16 mouse cellular contexts compared by ENCODE assay signal in the genomic region with DNA sequence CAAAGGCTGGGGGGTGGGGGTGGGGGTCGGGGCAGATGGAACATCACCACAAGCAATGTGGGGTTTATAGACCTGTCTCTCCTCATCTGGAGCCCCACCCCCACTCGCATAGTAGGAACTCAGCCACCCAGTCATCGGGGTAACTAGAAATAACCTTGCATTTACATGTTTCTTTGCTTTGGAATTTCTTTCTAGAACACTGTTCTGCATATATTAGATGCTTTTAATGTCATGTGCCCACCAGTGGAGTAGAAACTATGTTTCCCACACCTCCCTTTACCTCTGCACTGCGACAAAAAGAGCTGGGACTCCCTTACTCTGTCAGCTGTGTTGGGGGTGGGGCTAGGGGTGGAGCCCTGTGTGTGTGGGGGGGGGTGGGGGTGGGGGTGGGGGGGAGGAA. TPM values are rescaled to one million over a fixed set of nuclear protein-coding genes. Genes with fewer than 3 reads are reported as not detected.
"Had no signal": no experiment of that assay in that cellular context is flagged by ENCODE, and none has a peak within 500 bp of the region (broad histone marks: within the 10 kb centered on the region; RNA-seq: fewer than 3 reads in every experiment).

No protein-coding gene starts in this region.

- H3K9me3 ChIP-seq: limb, embryonic 12.5 days; liver, embryonic 13.5 days; lung, embryonic 15.5 days; midbrain, embryonic 15.5 days had no signal

- ATAC-seq: liver, postnatal 0 days; midbrain, embryonic 15.5 days had no signal

- DNase-seq: kidney, adult 11 months; kidney, adult 9 months; kidney, postnatal 4 days; liver; liver, embryonic 13.5 days; liver, postnatal 0 days; lung, postnatal 14 days; right cerebral cortex, adult 18-20 months had no signal

- H3K4me3 ChIP-seq: layer of hippocampus, adult 2 months; limb, embryonic 12.5 days; liver, embryonic 13.5 days; lung, embryonic 15.5 days; midbrain, embryonic 15.5 days had no signal

- H3K9ac ChIP-seq: limb, embryonic 12.5 days; liver, embryonic 13.5 days; liver, postnatal 0 days; lung, embryonic 15.5 days; midbrain, embryonic 15.5 days had no signal

- H3K4me1 ChIP-seq: liver, embryonic 13.5 days; lung, embryonic 15.5 days had no signal

- H3K36me3 ChIP-seq: limb, embryonic 12.5 days; liver, embryonic 13.5 days; lung, embryonic 15.5 days; midbrain, embryonic 15.5 days had no signal

- H3K27ac ChIP-seq: kidney, postnatal 0 days; layer of hippocampus, adult 2 months; limb, embryonic 12.5 days; liver, embryonic 13.5 days; lung, embryonic 15.5 days; midbrain, embryonic 15.5 days; stomach, postnatal 0 days had no signal

- H3K4me2 ChIP-seq: limb, embryonic 12.5 days; liver, embryonic 13.5 days; lung, embryonic 15.5 days; midbrain, embryonic 15.5 days had no signal

RNA-seq across cellular contexts. Expression of gene Slc6a5, which starts 3.2 kb away (rescaled TPM):
- total RNA-seq: layer of hippocampus, adult 2 months; megakaryocyte progenitor cell, adult 5-6 weeks; monocyte, adult 5-6 weeks had no signal
- polyA plus RNA-seq: kidney, postnatal 0 days; limb, embryonic 12.5 days; liver, embryonic 13.5 days; liver, postnatal 0 days; stomach, postnatal 0 days had no signal
